8 mouse cellular contexts compared by ENCODE assay signal in genomic region chrX:21061460-21061859, GRCm38 (mm10). TPM values are rescaled to one million over a fixed set of nuclear protein-coding genes. Genes with fewer than 3 reads are reported as not detected.
A peak's percentile ranks its signal among the peaks of the same experiment; 100 is the strongest.
DNase-seq lines count a peak whose midpoint lies in the region; ATAC-seq lines count a peak whose summit lies in the region.

No protein-coding gene starts in this region.

- H3K4me1 ChIP-seq in heart, embryonic 11.5 days (ENCODE audit: control insufficient read depth, insufficient read depth, low read length) = no peaks in the 10 kb centered on the region
- no peaks in the 10 kb centered on the region for H3K4me1 ChIP-seq in forebrain, embryonic 11.5 days (replicated peaks; ENCODE audit: control insufficient read depth, insufficient read depth, low read length)
- H3K4me1 ChIP-seq in limb, embryonic 15.5 days = no peaks in the 10 kb centered on the region
- no peaks in the 10 kb centered on the region for H3K4me1 ChIP-seq in stomach, embryonic 15.5 days

- peak overlapping the region; percentile 53; the same call in 1 of the 2 replicates for H3K9ac ChIP-seq in heart, embryonic 11.5 days (ENCODE audit: low read depth, low read length)
- H3K9ac ChIP-seq in forebrain, embryonic 11.5 days (ENCODE audit: low read length) = peak overlapping the region; percentile 56
- no peak overlapping the region; the same call in 1 of the 2 replicates for H3K9ac ChIP-seq in limb, embryonic 15.5 days
- H3K9ac ChIP-seq in stomach, embryonic 15.5 days = no peak overlapping the region; the same call in 1 of the 2 replicates

- H3K4me2 ChIP-seq in heart, embryonic 11.5 days = peak overlapping the region; percentile 62
- H3K4me2 ChIP-seq in forebrain, embryonic 11.5 days (ENCODE audit: low read depth, low read length, severe bottlenecking) = peak overlapping the region; percentile 47; the same call in 1 of the 2 replicates
- H3K4me2 ChIP-seq in limb, embryonic 15.5 days = peak overlapping the region; percentile 37
- H3K4me2 ChIP-seq in stomach, embryonic 15.5 days = peak overlapping the region; percentile 47

- ATAC-seq in heart, embryonic 11.5 days (replicated peaks; ENCODE audit: insufficient number of reproducible peaks, low FRiP score, low TSS enrichment) = no peak
- ATAC-seq in forebrain, embryonic 11.5 days (replicated peaks; ENCODE audit: low FRiP score) = no peak; the same call in 1 of the 2 replicates
- ATAC-seq in limb, embryonic 15.5 days (ENCODE audit: insufficient number of reproducible peaks, low FRiP score, low TSS enrichment, low read depth) = 0 out of 2 replicates have a peak, but pooled peaks have one; percentile 52
- ATAC-seq in stomach, embryonic 15.5 days (ENCODE audit: insufficient read depth, low FRiP score, low read depth) = no peak; the same call in 1 of the 2 replicates

- no peaks in the 10 kb centered on the region for H3K9me3 ChIP-seq in heart, embryonic 11.5 days (replicated peaks; ENCODE audit: control insufficient read depth, low read length)
- no peaks in the 10 kb centered on the region for H3K9me3 ChIP-seq in forebrain, embryonic 11.5 days (ENCODE audit: control insufficient read depth, low read length)
- no peaks in the 10 kb centered on the region for H3K9me3 ChIP-seq in limb, embryonic 15.5 days
- no peaks in the 10 kb centered on the region for H3K9me3 ChIP-seq in stomach, embryonic 15.5 days

- peak overlapping the region; percentile 46 for H3K4me3 ChIP-seq in heart, embryonic 11.5 days (ENCODE audit: low read depth, low read length)
- peak overlapping the region; percentile 42 for H3K4me3 ChIP-seq in forebrain, embryonic 11.5 days (ENCODE audit: low read depth, low read length)
- peak overlapping the region; percentile 47 for H3K4me3 ChIP-seq in limb, embryonic 15.5 days
- H3K4me3 ChIP-seq in stomach, embryonic 15.5 days (replicated peaks) = peak overlapping the region; percentile 54

- WGBS in heart, embryonic 11.5 days (ENCODE audit: insufficient replicate concordance) = 19% methylated on average over 9 of the region's 9 CpGs
- WGBS in forebrain, embryonic 11.5 days = 42% methylated on average over 9 of the region's 9 CpGs
- 29% methylated on average over 9 of the region's 9 CpGs for WGBS in limb, embryonic 15.5 days
- WGBS in stomach, embryonic 15.5 days = 30% methylated on average over 9 of the region's 9 CpGs

- no peaks in the 10 kb centered on the region for H3K36me3 ChIP-seq in heart, embryonic 11.5 days (ENCODE audit: control insufficient read depth, insufficient read depth, low read length)
- no peaks in the 10 kb centered on the region for H3K36me3 ChIP-seq in forebrain, embryonic 11.5 days (ENCODE audit: control insufficient read depth, insufficient read depth, low read length)
- no peaks in the 10 kb centered on the region for H3K36me3 ChIP-seq in limb, embryonic 15.5 days
- H3K36me3 ChIP-seq in stomach, embryonic 15.5 days = no peaks in the 10 kb centered on the region

- intact Hi-C loops in heart, postnatal 36 days (cut with DNase I) = no loop called here

- H3K27me3 ChIP-seq in heart, embryonic 11.5 days (ENCODE audit: control insufficient read depth, insufficient read depth, low read length) = no peaks in the 10 kb centered on the region
- no peaks in the 10 kb centered on the region for H3K27me3 ChIP-seq in forebrain, embryonic 11.5 days (ENCODE audit: control insufficient read depth, insufficient read depth, low read length)
- no peaks in the 10 kb centered on the region for H3K27me3 ChIP-seq in limb, embryonic 15.5 days
- no peaks in the 10 kb centered on the region for H3K27me3 ChIP-seq in stomach, embryonic 15.5 days (replicated peaks)

- no peak for DNase-seq in heart, postnatal 36 days
- DNase-seq in ES-CJ7 (ENCODE audit: low read depth, low spot score) = peak; percentile 3
- no peak for DNase-seq in forebrain, embryonic 11.5 days (ENCODE audit: low spot score)
- DNase-seq in gastrocnemius, postnatal 10 days = no peak
- DNase-seq in ovary, postnatal 36 days (ENCODE audit: low spot score) = no peak

- no peak overlapping the region for H3K27ac ChIP-seq in heart, embryonic 11.5 days (ENCODE audit: low read depth, low read length)
- H3K27ac ChIP-seq in forebrain, embryonic 11.5 days (ENCODE audit: low read depth, low read length) = no peak overlapping the region
- H3K27ac ChIP-seq in limb, embryonic 15.5 days = 0 out of 2 replicates have a peak overlapping the region, but pooled peaks have one; percentile 57
- H3K27ac ChIP-seq in stomach, embryonic 15.5 days = no peak overlapping the region

RNA-seq across cellular contexts. Expression of gene Zfp182, which starts 0.7 kb away (rescaled TPM):
- 3.9 and 4.8 TPM in 2 replicates for polyA plus RNA-seq in heart, embryonic 11.5 days (2014; fragmentation: Nextera tagmentation; extraction: Ambion mirVana)
- total RNA-seq in heart, postnatal 36 days (2021) = 1 to 10 TPM; 3.5 to 3.6 TPM
- polyA plus RNA-seq in forebrain, embryonic 11.5 days (2014; fragmentation: Nextera tagmentation; extraction: Ambion mirVana) = 6.7 and 7.8 TPM in 2 replicates
- 6.2 and 7.4 TPM in 2 replicates for polyA plus RNA-seq in limb, embryonic 15.5 days (2015; fragmentation: Nextera tagmentation; extraction: Ambion mirVana)
- 5.1 and 6.2 TPM in 2 replicates for polyA plus RNA-seq in stomach, embryonic 15.5 days (2015; fragmentation: Nextera tagmentation; extraction: Ambion mirVana)
- 1 to 10 TPM; 2.8 to 4.4 TPM for total RNA-seq in gastrocnemius, postnatal 10 days (2021)

RNA-seq across cellular contexts. Expression of gene Spaca5, which starts 6.7 kb away (rescaled TPM):
- polyA plus RNA-seq in heart, embryonic 11.5 days (2014; fragmentation: Nextera tagmentation; extraction: Ambion mirVana) = not detected in 2 replicates
- total RNA-seq in heart, postnatal 36 days (2021) = not detected
- polyA plus RNA-seq in forebrain, embryonic 11.5 days (2014; fragmentation: Nextera tagmentation; extraction: Ambion mirVana) = not detected in 2 replicates
- not detected in 2 replicates for polyA plus RNA-seq in limb, embryonic 15.5 days (2015; fragmentation: Nextera tagmentation; extraction: Ambion mirVana)
- polyA plus RNA-seq in stomach, embryonic 15.5 days (2015; fragmentation: Nextera tagmentation; extraction: Ambion mirVana) = not detected in 2 replicates
- total RNA-seq in gastrocnemius, postnatal 10 days (2021) = not detected

RNA-seq across cellular contexts. Expression of gene Zfp300, which starts 27.9 kb away (rescaled TPM):
- polyA plus RNA-seq in heart, embryonic 11.5 days (2014; fragmentation: Nextera tagmentation; extraction: Ambion mirVana) = 1.1 and 1.4 TPM in 2 replicates
- under 1 TPM; 0.14 to 0.31 TPM for total RNA-seq in heart, postnatal 36 days (2021)
- polyA plus RNA-seq in forebrain, embryonic 11.5 days (2014; fragmentation: Nextera tagmentation; extraction: Ambion mirVana) = 1.7 and 2.6 TPM in 2 replicates
- 1.8 and 2.7 TPM in 2 replicates for polyA plus RNA-seq in limb, embryonic 15.5 days (2015; fragmentation: Nextera tagmentation; extraction: Ambion mirVana)
- polyA plus RNA-seq in stomach, embryonic 15.5 days (2015; fragmentation: Nextera tagmentation; extraction: Ambion mirVana) = 1.0 and 1.5 TPM in 2 replicates
- under 1 TPM; 0.94 to 0.99 TPM for total RNA-seq in gastrocnemius, postnatal 10 days (2021)

RNA-seq across cellular contexts. Expression of gene Ssxa1, which starts 54.2 kb away (rescaled TPM):
- polyA plus RNA-seq in heart, embryonic 11.5 days (2014; fragmentation: Nextera tagmentation; extraction: Ambion mirVana) = not detected in 2 replicates
- total RNA-seq in heart, postnatal 36 days (2021) = not detected
- not detected in 2 replicates for polyA plus RNA-seq in forebrain, embryonic 11.5 days (2014; fragmentation: Nextera tagmentation; extraction: Ambion mirVana)
- polyA plus RNA-seq in limb, embryonic 15.5 days (2015; fragmentation: Nextera tagmentation; extraction: Ambion mirVana) = not detected in 2 replicates
- not detected in 2 replicates for polyA plus RNA-seq in stomach, embryonic 15.5 days (2015; fragmentation: Nextera tagmentation; extraction: Ambion mirVana)
- total RNA-seq in gastrocnemius, postnatal 10 days (2021) = not detected

Comparison
In these comparisons a context has a peak if more than half of its experiments do, and no peak if none do; other contexts are left out.
1. H3K9ac ChIP-seq: peak in heart, embryonic 11.5 days (single experiment) and forebrain, embryonic 11.5 days (single experiment); none in limb, embryonic 15.5 days (single experiment) and stomach, embryonic 15.5 days (single experiment).
2. Peak in every context shown above with its lines, with median percentiles within 50 percentile points of each other: H3K4me2 ChIP-seq and H3K4me3 ChIP-seq.